Mouse (Mus musculus): Measurements from ENCODE around the gene Serinc2.
"Not testable (repeated sequence)": the region's sequence is repeated elsewhere in the genome, so short reads cannot be mapped to it uniquely, and the experiment has no call there.

Serinc2 gene

DNA sequence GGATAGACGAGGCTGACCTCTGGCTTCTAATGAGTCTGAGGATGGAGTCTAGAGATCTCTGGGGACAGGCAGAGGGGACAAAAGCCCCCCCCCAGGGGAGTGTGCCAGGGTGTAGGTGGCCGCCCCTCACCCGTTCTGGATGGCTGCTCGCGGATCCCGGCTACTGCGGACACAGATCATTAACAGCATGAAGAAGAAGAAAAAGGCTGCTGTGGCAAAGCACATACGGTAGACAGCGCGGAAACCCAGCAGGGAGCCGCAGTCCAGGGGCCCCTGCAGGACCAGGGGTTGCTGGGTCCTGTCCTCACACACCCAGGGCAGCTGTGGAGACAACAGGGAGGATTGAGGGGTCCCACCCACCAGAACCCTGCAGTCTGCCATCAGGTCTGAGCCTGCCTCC lies 14.9 kb downstream of the Serinc2 start:
- no peak for DNase-seq (ENCODE audit: low spot score)

DNA sequence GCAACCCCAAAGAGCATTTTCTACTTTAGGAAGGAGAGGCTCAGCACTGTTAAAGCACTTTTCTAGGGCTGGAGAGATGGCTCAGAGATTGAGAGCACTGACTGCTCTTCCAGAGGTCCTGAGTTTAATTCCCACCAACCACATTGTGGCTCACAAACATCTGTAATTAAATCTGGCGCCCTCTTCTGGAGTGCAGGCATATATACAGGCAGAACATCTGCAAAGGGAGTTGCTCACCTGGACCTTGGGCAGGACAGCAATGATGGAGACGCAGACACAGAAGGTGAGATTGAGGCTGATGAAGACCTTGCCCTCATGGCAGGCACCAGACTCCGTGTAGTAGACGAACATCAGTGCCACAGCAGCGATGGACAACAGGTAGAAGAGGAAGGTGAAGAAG lies 18.6 kb downstream of the Serinc2 start:
- DNase-seq (ENCODE audit: low spot score): no peak

DNA sequence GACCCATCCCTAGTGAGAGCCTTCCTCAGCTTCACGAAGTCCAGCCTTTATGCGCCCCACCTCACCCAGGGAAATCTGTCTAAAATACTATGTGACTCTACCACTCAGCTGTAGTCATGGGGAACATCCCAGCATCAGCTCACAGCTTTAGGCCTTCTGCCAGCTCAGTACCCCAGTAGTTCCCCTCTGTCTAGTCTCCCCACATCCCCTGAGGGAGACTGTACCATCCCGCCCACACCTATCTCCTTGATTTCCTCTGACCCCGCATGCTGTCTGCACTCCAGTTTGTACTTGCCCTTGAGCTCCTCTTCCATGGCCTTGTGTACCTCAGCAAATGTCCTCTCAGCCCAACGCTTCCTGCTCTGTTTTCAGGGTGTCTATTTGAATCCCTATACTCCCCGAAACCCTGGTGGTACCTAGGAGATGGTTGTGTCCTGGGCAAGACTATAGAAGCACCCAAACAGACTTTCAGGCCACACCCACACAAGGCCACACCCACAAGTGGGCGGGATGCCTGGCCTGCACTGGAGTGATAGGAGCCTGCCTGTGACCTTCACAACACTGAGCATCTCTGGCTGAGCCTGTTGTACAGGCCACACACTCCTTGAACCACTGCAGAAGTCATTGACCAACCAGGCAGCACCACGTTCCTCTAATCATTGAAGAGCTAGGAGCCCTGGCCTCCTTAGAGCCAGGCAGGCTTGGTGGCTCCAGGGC lies 26.4 kb downstream of the Serinc2 start:
- DNase-seq (ENCODE audit: low spot score): no peak

DNA sequence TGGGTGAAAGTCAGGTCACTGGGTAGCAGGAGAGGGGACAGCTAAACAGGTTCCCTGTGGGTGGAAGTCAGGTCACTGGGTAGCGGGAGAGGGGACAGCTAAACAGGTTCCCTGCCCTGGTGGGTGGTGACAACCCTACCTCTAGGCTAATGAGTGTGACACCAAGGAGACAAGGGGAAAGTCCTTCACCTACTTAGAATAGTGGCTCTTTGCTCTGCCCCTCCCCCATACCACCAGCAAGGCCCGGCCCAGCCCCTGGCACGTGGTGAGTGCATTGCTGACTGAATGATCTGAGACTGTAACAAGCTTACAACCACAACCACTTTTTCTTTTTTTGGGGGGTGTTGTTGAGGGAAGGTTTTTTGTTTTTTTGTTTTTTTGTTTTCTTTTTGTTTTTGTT lies 27.2 kb downstream of the Serinc2 start:
- no peak for DNase-seq (ENCODE audit: low spot score)

DNA sequence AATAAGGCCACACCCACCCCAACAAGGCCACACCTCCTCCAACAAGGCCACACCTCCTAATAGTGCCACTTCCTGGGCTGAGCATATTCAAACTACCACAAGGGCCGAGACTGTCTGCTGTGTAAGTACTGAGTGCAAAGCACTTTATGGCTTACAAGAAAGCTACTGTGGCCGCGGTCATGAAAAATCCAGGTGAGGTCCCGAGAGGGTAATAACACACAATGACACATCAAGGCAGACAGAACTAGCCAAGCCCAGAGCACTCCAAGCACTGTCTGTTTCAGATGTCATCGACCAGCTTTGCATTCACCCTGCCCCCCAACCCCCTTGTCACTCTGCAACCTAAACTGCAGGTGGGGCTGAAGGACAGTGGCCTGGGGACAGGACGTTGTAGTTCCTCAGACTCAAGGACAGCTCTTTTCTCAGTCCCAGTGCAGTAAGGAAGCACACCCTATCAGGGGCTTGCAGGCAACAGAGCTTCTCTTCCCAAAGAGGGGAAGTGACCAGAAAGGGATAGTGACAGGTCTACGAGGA lies 27.8 kb downstream of the Serinc2 start:
- DNase-seq (ENCODE audit: low spot score): no peak

DNA sequence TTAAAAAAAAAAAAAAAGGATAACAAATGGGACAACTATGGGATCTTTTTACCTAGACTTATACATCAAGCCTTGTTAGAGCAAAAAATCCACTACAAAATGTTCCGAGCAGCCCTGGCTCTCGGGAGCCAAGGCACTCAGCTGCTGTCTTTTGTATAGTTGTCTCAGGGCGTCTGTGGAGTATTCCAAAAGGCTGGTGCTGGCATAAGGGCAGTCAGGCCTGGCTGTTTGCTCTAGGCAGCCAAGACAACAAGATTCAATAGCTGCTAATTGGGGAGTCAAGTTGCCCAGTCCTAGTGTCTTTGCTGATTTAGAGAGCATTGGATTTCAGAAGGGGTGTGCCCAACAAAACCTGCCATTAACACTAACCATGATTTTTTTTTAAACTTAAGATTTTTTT lies 30.4 kb downstream of the Serinc2 start:
- DNase-seq (ENCODE audit: low spot score): no peak

DNA sequence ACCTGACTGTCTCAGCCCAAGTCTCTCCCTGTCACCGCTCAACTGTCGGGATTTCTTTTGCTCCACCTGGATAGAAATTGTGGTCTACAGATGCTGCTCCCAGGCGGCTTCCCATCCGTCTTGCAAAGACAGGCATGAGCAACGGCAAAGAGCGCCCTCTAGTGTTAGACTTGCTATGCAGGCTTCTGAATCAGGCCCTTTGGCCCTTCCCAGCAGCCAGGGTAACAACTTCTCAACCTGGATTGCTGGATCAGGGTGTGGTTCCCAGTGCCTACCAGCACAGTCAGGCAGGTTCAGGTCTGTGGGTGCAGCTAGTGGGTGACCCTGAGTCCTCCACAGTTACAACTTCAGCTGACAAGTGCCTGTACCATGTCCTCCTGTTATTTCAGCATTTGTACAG lies 32.9 kb downstream of the Serinc2 start:
- peak; percentile 46 for DNase-seq (ENCODE audit: low spot score)

DNA sequence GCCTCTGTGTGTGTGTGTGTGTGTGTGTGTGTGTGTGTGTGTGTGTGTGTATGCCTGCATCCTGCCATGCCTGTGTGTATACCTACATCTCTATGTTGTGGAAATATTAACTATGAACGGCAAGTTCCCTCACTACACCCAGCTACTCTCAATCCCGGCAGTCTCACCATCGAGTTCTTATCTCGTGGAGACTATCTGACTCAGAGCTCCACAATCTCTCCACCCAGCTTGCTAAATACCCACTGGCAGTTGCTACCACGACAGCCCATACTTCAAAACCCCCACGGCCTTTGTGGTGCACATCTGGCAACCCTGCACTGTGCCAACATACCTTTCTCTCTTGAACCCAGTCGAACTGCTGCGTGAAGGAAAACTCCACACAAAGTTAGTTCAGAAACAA lies 34.3 kb downstream of the Serinc2 start:
- no peak for DNase-seq (ENCODE audit: low spot score)

DNA sequence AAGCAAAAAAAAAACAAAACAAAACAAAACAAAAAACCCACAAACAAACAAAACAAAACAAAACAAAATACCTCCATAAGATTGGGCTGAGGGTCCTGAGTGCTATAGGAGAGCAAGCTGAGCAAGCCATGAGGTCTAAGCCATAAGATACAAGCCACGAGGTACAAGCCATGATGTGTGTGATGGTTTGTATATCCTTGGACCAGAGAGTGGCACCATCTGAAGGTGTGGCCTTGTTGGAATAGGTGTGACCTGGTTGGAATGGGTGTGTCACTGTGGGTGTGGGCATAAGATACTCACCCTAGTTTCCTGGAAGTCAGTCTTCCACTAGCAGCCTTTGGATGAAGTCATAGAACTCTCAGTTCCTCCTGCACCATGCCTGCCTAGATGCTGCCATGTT lies 35.4 kb downstream of the Serinc2 start:
- DNase-seq (ENCODE audit: low spot score): not testable (repeated sequence)

DNA sequence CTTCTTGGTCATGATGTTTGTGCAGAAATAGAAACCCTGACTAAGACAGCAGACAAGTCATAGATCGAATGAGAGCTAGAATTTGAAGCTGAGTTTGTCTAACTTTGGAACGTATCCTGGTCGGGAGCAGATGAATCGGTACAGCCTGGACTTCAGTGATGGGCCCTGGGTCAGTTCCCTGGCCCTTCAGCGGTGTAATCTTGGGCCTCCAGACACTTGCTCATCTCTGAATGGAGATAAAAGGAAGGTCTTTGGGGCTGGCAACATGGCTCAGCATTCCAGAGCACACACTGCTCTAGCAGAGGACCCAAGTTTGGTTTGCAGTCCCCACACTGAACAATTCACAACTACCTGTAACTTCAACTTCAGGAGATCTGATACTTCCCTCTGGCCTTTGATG lies 36.0 kb downstream of the Serinc2 start:
- DNase-seq (ENCODE audit: low spot score): no peak

DNA sequence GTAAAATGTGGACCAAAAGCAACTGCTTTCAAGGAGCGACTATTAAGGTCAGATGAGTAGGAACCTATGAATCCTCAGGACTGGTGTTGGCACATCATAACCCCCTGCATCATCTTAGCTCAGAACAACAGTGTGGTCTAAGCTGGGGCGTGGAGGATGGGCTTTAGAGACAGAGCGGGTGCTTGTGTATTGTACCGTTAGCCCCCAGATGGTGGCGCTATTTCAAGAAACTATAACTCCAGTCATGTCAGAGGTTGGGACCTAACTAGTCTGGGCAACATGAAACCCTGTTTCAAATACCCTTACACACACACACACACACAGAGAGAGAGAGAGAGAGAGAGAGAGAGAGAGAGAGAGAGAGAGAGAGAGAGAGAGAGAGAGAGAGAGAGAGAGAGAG lies 38.3 kb downstream of the Serinc2 start:
- no peak for DNase-seq (ENCODE audit: low spot score)

DNA sequence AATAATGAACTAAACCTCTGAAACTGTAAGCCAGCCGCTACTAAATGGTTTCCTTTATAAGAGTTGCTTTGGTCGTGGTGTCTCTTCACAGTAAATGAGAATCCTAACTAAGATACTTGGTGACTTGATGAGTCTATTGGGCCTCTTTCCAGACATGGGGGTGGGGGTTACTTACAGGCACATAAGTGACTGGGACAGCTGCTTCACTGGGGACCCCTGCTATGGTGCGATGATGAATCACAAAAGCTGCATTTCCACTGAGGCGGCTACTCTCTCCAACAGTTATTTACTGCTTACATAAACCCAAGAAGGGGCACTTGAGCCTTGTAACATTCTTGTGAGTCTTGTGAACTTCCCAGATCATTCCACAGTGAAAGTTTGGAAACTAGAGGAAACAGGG lies 41.4 kb downstream of the Serinc2 start:
- no peak for DNase-seq (ENCODE audit: low spot score)

DNA sequence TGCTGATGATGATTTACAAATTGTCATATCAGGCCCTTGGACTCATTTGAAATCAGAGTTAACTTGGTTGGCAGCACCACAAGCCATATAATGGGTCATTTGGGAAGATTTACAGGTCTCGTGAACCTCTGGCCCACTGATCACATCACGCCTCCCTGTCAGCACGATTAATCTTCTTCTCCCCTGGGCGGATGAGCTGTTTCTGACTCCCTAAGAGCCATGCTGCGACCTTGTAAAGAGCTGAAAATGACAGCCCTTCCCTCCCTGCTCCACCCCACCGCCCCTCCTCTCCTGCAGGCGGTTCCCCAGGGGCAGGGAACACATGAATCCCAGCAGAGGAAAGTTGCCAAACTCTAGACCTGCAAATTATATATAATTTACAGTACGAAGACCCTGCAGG lies 42.6 kb downstream of the Serinc2 start:
- DNase-seq (ENCODE audit: low spot score): no peak

DNA sequence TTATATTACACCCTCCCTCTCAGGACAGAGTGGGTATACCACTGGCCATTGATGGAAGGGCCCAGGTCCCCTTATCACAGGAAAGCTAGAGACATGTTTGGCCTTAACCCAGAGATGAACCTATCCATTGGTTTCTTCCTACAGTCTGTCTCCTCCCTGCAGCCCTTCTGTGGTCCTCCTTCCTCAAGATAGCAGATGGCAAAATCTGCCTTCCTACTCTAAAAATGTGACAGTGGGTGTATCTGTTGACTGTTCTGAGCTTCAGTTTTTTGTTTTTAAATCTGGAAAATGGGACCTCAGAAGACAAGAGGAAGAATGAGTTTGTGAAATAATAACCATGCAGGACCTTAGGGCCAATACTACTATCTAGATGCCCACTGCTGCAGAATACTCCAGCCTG lies 54.9 kb downstream of the Serinc2 start:
- no peak for DNase-seq (ENCODE audit: low spot score)

DNA sequence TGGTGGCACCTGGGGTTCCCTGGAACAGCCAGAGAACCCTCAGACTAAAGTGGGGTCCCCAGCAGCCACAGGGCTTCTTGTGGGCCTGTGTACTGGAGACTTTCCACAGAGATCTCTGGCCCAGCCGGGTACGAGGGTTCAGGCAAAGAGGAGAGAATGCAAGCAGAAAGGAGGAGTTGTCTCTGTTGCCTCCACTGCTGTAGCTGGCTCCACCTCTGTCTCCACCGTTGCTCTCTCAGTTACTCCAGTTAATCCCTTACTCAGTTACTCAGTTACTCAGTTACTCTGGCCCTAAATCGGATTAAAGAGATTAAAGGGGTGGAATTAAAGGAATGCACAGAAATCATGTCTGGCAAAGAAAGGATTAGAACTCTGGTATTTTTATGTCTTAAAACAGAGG lies 56.8 kb downstream of the Serinc2 start, which contains the start of gene Gm853:
Gene Gm853 (minus strand): TSS at position 223 of the 400 bp plus-strand sequence.
- DNase-seq (ENCODE audit: low spot score): no peak

DNA sequence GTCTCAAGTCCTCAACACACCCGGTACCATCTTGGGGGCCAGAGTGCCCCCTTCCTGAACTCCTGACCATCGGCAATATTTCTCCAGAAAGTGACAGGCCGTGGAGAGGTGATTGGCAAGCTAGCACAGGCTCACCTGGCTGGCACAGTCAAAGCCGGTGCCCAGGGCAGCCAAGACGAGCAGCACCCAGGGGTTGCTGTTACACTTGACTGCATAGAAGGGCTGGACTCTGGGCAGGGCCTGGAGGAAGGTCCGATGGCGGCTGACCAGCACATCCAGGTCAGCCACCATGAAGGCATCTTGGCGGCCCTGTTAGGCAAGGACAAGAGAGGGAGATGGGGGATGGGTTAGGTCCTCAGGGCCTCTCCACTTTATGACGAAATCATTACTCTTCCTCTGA lies 58.8 kb downstream of the Serinc2 start:
- DNase-seq (ENCODE audit: low spot score): no peak

DNA sequence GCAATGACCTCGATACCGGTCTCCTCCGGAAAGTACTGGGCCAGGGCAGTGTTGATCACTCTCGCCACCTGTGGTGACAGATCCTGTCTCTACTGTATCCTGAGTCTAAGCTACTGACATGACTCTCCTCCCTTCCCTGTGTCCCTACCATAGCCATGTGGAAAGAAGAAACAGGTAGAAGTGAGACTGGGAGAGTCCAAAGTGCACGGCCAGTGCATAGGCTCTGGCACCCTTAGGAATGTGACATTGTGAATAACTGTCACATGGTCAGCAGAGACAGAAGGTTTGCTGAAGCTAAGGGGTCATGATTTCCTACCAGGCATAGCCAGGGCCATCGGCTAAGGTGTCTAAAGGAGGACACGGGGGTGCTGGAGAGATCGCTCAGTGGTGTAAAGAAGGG lies 63.6 kb downstream of the Serinc2 start:
- DNase-seq (ENCODE audit: low spot score): no peak

DNA sequence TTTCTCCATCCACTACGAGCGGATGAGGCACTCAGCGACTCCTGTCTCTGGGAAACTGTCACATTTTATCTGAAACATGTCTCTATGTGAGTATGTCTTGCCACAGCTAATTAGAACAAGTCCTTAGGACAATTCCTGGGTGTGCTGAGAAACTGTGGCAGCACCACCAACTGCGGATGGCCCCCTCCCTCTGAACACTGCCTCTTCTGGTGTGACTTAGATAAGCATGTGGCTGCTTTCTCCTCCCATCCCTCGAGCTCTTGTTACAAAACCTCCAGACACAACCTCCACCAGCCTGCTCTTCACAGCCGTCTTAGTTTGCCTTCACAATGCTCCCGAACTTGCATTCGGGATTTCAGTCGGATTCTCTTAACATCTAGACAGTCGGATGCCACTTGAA lies 65.1 kb downstream of the Serinc2 start:
- DNase-seq (ENCODE audit: low spot score): no peak

DNA sequence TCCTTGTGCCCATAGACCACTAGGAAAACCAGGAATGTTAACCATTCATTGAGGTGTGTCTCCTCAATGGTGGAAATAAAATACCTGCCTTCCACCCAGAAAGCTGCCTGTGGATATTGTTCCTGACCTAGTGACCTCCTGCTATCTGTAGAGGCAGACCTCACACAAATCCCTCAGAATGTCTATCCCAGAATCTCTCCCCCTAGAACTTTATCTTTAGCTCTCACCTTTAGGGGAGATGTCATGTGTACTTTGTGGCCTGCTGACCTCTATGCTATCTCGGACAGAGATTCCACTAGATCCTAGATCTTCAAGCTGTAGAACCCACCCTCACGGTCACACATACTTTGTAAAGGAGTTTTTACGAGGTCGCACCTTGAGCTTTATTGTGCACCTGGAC lies 65.8 kb downstream of the Serinc2 start:
- DNase-seq (ENCODE audit: low spot score): no peak

DNA sequence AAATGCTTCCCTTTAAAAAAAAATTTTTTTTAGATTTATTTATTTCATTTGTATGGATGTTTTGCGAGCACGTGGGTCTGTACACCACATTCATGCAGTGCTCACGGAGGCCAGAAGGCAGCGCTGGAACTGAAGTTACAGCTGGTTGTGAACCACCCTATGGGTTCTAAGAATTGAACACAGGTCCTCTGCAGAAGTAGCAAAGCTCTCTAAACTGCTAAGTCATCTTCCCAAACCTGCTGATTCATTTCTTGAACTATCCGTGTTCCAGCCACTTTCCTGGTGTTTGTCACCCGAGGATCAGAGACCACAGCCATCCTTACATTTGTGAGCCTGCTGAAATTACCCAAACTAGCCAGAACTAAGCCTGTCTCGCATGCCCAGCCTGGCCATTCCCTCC lies 66.6 kb downstream of the Serinc2 start:
- DNase-seq (ENCODE audit: low spot score): no peak

DNA sequence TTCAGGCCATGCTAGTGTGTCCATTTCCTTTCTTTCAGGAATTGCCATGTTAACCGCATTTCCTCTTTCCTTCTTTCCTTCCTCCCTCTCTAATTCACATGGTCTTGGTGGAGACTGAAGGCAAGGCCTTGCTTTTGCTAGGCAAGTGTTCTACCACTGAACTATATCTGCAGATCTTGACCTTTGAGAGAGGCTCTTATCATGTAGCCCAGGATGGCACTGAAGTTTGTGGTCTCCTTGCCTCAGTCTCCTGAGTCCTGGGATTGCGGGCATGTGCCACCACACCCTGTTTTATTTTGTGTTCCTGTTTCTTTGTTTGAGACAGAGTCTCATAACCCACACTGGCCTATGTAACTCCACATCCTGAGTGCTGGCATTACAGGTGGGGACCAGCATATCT lies 67.1 kb downstream of the Serinc2 start:
- DNase-seq (ENCODE audit: low spot score): no peak

Data from layer of hippocampus, adult 9-10 months (tissue).